Mouse (Mus musculus): ENCODE results near the gene Vmn1r221. TPM values are rescaled to one million over a fixed set of nuclear protein-coding genes. Genes with fewer than 3 reads are reported as not detected.
"Not testable (repeated sequence)": the region's sequence is repeated elsewhere in the genome, so short reads cannot be mapped to it uniquely, and the experiment has no call there.

The Vmn1r221 gene
- not detected for total RNA-seq (2021)

- intact Hi-C loops (cut with DNase I); DNase-seq: not testable (repeated sequence)
Observed at GRCm38 (mm10) chr13:23213827-23214226, at the start of gene Vmn1r221. Vmn1r221 (plus strand) TSS chr13:23214127.

- intact Hi-C loops (cut with DNase I); DNase-seq: not testable (repeated sequence)
Observed at GRCm38 (mm10) chr13:23166471-23166870, 47.5 kb upstream of the Vmn1r221 start.

- DNase-seq: no peak
- intact Hi-C loops (cut with DNase I): no loop called here
Observed at GRCm38 (mm10) chr13:23187875-23188274, 26.1 kb upstream of the Vmn1r221 start, which contains the start of gene Vmn1r220. Vmn1r220 (minus strand) TSS chr13:23187975.

- DNase-seq; intact Hi-C loops (cut with DNase I): not testable (repeated sequence)
Observed at GRCm38 (mm10) chr13:23203885-23204284, 10.0 kb upstream of the Vmn1r221 start.

- DNase-seq; intact Hi-C loops (cut with DNase I): not testable (repeated sequence)
Observed at GRCm38 (mm10) chr13:23235847-23236246, 21.9 kb downstream of the Vmn1r221 start, which contains the start of gene Vmn1r222. Vmn1r222 (minus strand) TSS chr13:23235947.

- DNase-seq; intact Hi-C loops (cut with DNase I): not testable (repeated sequence)
Observed at GRCm38 (mm10) chr13:23246834-23247233, 32.9 kb downstream of the Vmn1r221 start, which contains the start of gene Vmn1r223. Vmn1r223 (plus strand) TSS chr13:23247134.

GRCm38 (mm10) chr13:23258546-23259048 is 44.7 kb downstream of the Vmn1r221 start:
- no peak for DNase-seq
- intact Hi-C loops (cut with DNase I): no loop called here

- intact Hi-C loops (cut with DNase I); DNase-seq: not testable (repeated sequence)
Observed at GRCm38 (mm10) chr13:23268606-23269005, 54.7 kb downstream of the Vmn1r221 start.

GRCm38 (mm10) chr13:23269127-23269526 is 55.2 kb downstream of the Vmn1r221 start:
- DNase-seq; intact Hi-C loops (cut with DNase I): not testable (repeated sequence)

- no peak for DNase-seq
- intact Hi-C loops (cut with DNase I): no loop called here
Observed at GRCm38 (mm10) chr13:23269681-23270080, 55.8 kb downstream of the Vmn1r221 start.

- intact Hi-C loops (cut with DNase I): no loop called here
- no peak for DNase-seq
Observed at GRCm38 (mm10) chr13:23270321-23271101, 56.6 kb downstream of the Vmn1r221 start.

Other genes with a start within 250 kb of the Vmn1r221 start
- gene Vmn1r213, start 206.5 kb upstream of the Vmn1r221 start, total RNA-seq (2021): not detected
- gene Vmn1r214, start 183.7 kb upstream of the Vmn1r221 start, total RNA-seq (2021): not detected
- not detected for gene Vmn1r215, start 146.1 kb upstream of the Vmn1r221 start, total RNA-seq (2021)
- gene Vmn1r217, start 95.9 kb upstream of the Vmn1r221 start, total RNA-seq (2021): not detected
- not detected for gene Vmn1r218, start 81.0 kb upstream of the Vmn1r221 start, total RNA-seq (2021)
- not detected for gene Vmn1r219, start 54.8 kb upstream of the Vmn1r221 start, total RNA-seq (2021)
- not detected for gene Vmn1r220, start 26.2 kb upstream of the Vmn1r221 start, total RNA-seq (2021)
- not detected for gene Vmn1r222, start 21.8 kb downstream of the Vmn1r221 start, total RNA-seq (2021)
- not detected for gene Vmn1r223, start 33.0 kb downstream of the Vmn1r221 start, total RNA-seq (2021)
- 10 to 100 TPM; 13.6 to 16.5 TPM for gene Zfp322a, start 155.1 kb downstream of the Vmn1r221 start, total RNA-seq (2021)
- 1 to 10 TPM; 4.3 TPM for gene Abt1, start 209.7 kb downstream of the Vmn1r221 start, total RNA-seq (2021)

Measured in heart, postnatal 36 days (tissue).